Mouse (Mus musculus): ENCODE results near the gene Hsd17b12. TPM values are rescaled to one million over a fixed set of nuclear protein-coding genes. Genes with fewer than 3 reads are reported as not detected.

The Hsd17b12 gene
- polyA plus RNA-seq, 1 experiment from 2014 or later, result 132 TPM

DNA sequence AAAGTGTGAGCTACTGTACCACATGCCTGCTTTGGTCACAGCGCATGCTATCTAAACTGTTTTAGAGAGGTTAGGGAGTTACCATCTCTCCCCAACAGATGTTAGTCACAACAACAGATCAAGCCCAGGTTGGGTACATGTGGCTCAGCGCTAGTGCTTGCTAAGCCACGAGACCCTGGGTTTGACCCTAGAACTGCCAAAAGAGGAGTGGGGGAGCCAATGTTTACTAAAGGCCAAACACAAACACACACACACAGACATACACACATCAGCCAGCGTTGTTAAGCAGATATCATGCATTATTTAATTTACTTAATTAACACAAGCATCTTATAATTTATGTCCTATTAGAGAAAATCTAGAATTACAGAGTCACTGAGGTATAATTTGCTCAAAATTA, 155.8 kb downstream of the Hsd17b12 start:
- no peak overlapping the region for H3K9ac ChIP-seq (ENCODE audit: low read depth, low read length)
- H3K4me1 ChIP-seq (replicated peaks; ENCODE audit: control insufficient read depth, insufficient read depth, low read length), result no peaks in the 10 kb centered on the region
- no peak overlapping the region for H3K4me3 ChIP-seq (ENCODE audit: low read depth, low read length)
- H3K27ac ChIP-seq (ENCODE audit: low read depth, low read length), result no peak overlapping the region
- no peaks in the 10 kb centered on the region for H3K27me3 ChIP-seq (ENCODE audit: control insufficient read depth, insufficient read depth, low read length)
- DNase-seq (ENCODE audit: low spot score) (no peak), ATAC-seq (ENCODE audit: low FRiP score) (no peak)
- H3K36me3 ChIP-seq (ENCODE audit: control insufficient read depth, insufficient read depth, low read length), result 0 out of 2 replicates have a peak, but pooled peaks cover 6% of the 10 kb centered on the region
- 84% methylated on average over 4 of the region's 4 CpGs for WGBS
- no peak overlapping the region for H3K4me2 ChIP-seq (replicated peaks; ENCODE audit: low read depth, low read length)
- no peaks in the 10 kb centered on the region for H3K9me3 ChIP-seq (ENCODE audit: control insufficient read depth, low read length)

DNA sequence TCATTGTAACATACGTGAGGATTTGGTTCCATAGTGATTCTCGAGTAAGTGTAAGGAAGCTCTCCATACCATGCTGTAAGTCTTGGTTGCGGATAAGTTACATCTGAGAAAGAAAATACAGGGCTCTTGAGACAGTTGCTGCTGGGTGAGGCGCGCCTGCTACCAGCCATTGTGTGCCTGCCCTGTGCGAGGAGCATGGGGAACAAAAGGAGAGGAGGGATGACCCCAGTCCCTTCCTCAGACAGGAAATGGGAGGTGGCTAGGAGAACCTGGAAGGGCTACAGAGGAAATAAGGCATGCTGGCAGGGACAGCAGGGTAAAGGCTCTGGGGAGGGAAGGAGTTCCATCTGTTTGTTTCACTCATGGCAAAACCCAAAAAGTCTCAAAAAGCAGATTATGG, 156.4 kb downstream of the Hsd17b12 start:
- DNase-seq (ENCODE audit: low spot score) (no peak), ATAC-seq (ENCODE audit: low FRiP score) (no peak)
- Histone ChIP-seq H3K4me1 (replicated peaks; ENCODE audit: control insufficient read depth, insufficient read depth, low read length) (no peaks in the 10 kb centered on the region), H3K4me2 (replicated peaks; ENCODE audit: low read depth, low read length) (no peak overlapping the region), H3K4me3 (ENCODE audit: low read depth, low read length) (no peak overlapping the region), H3K27ac (ENCODE audit: low read depth, low read length) (no peak overlapping the region), H3K36me3 (ENCODE audit: control insufficient read depth, insufficient read depth, low read length) (0 out of 2 replicates have a peak, but pooled peaks cover 6% of the 10 kb centered on the region), H3K9me3 (ENCODE audit: control insufficient read depth, low read length) (no peaks in the 10 kb centered on the region), H3K9ac (ENCODE audit: low read depth, low read length) (no peak overlapping the region), H3K27me3 (ENCODE audit: control insufficient read depth, insufficient read depth, low read length) (no peaks in the 10 kb centered on the region)
- 86% methylated on average over 6 of the region's 6 CpGs for WGBS

DNA sequence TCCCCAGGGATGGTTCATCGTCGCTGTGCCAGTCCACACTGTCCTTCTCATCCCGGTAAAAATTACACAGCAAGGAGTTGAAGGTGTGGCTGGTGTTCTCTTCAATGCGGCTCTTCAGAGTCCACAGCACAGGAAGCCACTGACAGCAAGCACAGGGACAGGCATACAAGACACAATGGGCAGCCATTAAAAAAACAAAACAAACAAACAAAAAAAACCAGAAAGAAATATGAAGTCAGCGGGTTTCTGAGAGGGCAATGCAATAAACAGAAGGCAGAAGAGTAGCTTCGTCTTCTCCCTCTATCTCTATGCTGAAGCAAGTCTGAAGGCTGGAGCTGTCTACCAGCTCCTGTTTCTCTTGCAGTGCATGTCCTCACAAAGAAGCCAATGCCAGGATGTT, 161.5 kb downstream of the Hsd17b12 start, which contains the start of gene Gm27027:
Gene Gm27027, minus strand, starts transcription at position 101 of the 400 bp plus-strand sequence.
- ATAC-seq (ENCODE audit: low FRiP score) (no peak), DNase-seq (ENCODE audit: low spot score) (no peak)
- no peak within 1 kb of the TSS for H3K4me2 ChIP-seq (replicated peaks; ENCODE audit: low read depth, low read length)
- no peak within 1 kb of the TSS for H3K9ac ChIP-seq (ENCODE audit: low read depth, low read length)
- no peaks in the 10 kb centered on the region for H3K9me3 ChIP-seq (ENCODE audit: control insufficient read depth, low read length)
- H3K27ac ChIP-seq (ENCODE audit: low read depth, low read length), result no peak within 1 kb of the TSS
- no peaks in the 10 kb centered on the region for H3K27me3 ChIP-seq (ENCODE audit: control insufficient read depth, insufficient read depth, low read length)
- H3K4me3 ChIP-seq (ENCODE audit: low read depth, low read length), result no peak within 1 kb of the TSS
- peaks cover 12% of the 10 kb centered on the region; the same call in 1 of the 2 replicates for H3K36me3 ChIP-seq (ENCODE audit: control insufficient read depth, insufficient read depth, low read length)
- no peaks in the 10 kb centered on the region for H3K4me1 ChIP-seq (replicated peaks; ENCODE audit: control insufficient read depth, insufficient read depth, low read length)
- 94% methylated on average over 6 of the region's 6 CpGs for WGBS

DNA sequence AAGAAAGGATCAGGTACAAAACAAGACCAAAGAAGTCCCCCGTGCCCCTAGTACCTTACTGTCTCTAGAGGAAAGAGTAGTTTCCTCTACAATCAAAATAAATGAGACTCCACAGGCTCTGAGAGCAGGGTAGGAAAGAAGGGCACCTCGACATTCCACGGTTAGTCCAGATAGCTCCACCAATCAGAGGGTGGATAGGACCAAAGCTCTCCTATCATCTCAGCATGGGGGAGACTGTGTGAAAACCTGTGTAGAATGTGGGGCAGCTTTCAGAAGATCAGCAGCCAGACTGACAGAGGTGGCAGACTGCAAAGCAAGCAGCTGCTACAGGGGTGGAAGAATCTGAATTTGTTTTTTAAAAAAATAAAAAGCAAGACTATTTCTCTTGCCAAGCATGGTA, 165.0 kb downstream of the Hsd17b12 start:
- Histone ChIP-seq H3K27ac (ENCODE audit: low read depth, low read length) (no peak overlapping the region), H3K27me3 (ENCODE audit: control insufficient read depth, insufficient read depth, low read length) (no peaks in the 10 kb centered on the region), H3K4me2 (replicated peaks; ENCODE audit: low read depth, low read length) (no peak overlapping the region), H3K9ac (ENCODE audit: low read depth, low read length) (no peak overlapping the region), H3K4me1 (replicated peaks; ENCODE audit: control insufficient read depth, insufficient read depth, low read length) (no peaks in the 10 kb centered on the region), H3K4me3 (ENCODE audit: low read depth, low read length) (no peak overlapping the region), H3K9me3 (ENCODE audit: control insufficient read depth, low read length) (no peaks in the 10 kb centered on the region), H3K36me3 (ENCODE audit: control insufficient read depth, insufficient read depth, low read length) (peaks cover 10% of the 10 kb centered on the region; the same call in 1 of the 2 replicates)
- 60% methylated on average over 3 of the region's 3 CpGs for WGBS
- DNase-seq (ENCODE audit: low spot score), result no peak
- ATAC-seq (ENCODE audit: low FRiP score), result no peak

DNA sequence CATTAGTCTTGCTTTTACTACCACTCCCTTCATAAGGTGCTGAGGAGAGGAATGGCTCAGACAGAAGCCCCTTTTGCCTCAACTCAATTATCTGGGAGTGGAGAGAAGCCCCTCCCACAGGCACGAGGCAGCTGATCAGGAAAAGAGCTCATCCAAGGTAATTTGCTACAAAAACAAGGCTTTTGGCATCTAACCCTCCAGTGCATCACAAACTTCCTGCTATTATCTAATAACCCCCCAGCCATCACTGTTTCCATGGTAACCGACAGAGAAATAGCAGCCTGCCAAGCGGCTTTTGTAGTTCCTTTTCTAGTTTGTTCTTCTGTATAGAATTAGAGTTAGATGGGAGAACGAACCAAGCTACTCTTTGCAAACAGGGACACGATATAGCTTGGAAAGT, 165.5 kb downstream of the Hsd17b12 start:
- H3K9ac ChIP-seq (ENCODE audit: low read depth, low read length), result no peak overlapping the region
- H3K9me3 ChIP-seq (ENCODE audit: control insufficient read depth, low read length), result no peaks in the 10 kb centered on the region
- WGBS, result 39% methylated on average over 5 of the region's 5 CpGs
- H3K4me1 ChIP-seq (replicated peaks; ENCODE audit: control insufficient read depth, insufficient read depth, low read length), result no peaks in the 10 kb centered on the region
- ATAC-seq (ENCODE audit: low FRiP score) (no peak), DNase-seq (ENCODE audit: low spot score) (no peak)
- H3K36me3 ChIP-seq (ENCODE audit: control insufficient read depth, insufficient read depth, low read length), result peaks cover 10% of the 10 kb centered on the region; the same call in 1 of the 2 replicates
- H3K27ac ChIP-seq (ENCODE audit: low read depth, low read length), result no peak overlapping the region
- no peak overlapping the region for H3K4me3 ChIP-seq (ENCODE audit: low read depth, low read length)
- H3K4me2 ChIP-seq (replicated peaks; ENCODE audit: low read depth, low read length), result no peak overlapping the region
- no peaks in the 10 kb centered on the region for H3K27me3 ChIP-seq (ENCODE audit: control insufficient read depth, insufficient read depth, low read length)

DNA sequence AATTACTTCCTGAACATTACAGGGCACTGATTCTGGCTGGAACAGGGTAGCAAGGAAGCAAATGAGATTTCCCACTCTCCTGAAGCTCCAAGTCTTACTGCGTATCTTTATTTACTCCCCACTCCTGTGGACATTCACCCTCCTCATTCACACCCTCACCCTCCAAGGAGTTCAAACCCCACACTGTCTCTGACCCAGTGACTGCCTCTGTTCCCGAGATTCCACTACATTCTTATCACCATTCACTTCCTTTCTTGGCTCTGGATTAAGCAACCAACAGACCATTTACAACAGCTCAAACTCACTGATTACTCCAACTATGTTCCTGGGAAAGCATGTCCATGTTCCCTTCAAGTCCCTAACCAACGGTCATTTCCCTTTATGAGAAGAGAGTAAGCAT, 166.4 kb downstream of the Hsd17b12 start:
- no peaks in the 10 kb centered on the region for H3K9me3 ChIP-seq (ENCODE audit: control insufficient read depth, low read length)
- ATAC-seq (ENCODE audit: low FRiP score), result no peak
- peaks cover 10% of the 10 kb centered on the region; the same call in 1 of the 2 replicates for H3K36me3 ChIP-seq (ENCODE audit: control insufficient read depth, insufficient read depth, low read length)

DNA sequence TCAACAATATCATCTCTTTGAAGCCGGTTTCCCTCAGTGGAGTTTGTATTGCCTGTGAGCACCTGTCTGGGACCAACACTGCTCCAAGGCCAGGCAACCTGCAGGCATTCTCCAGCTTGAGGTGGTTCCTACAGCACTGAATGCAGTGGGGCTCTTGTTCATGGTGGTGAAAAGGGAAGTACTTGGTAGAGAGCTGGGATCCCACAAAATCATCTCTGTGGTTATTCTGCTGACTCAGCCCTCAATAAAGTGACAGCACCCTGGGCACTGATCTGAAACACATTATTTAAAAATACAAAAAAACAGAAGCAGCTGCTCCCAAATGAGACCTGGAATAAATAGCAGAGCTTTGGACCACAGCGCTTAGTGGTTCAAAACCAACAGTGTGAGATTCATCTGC, 169.3 kb downstream of the Hsd17b12 start:
- Histone ChIP-seq H3K4me3 (ENCODE audit: low read depth, low read length) (no peak overlapping the region), H3K4me1 (replicated peaks; ENCODE audit: control insufficient read depth, insufficient read depth, low read length) (no peaks in the 10 kb centered on the region), H3K27me3 (ENCODE audit: control insufficient read depth, insufficient read depth, low read length) (no peaks in the 10 kb centered on the region), H3K9me3 (ENCODE audit: control insufficient read depth, low read length) (no peaks in the 10 kb centered on the region), H3K36me3 (ENCODE audit: control insufficient read depth, insufficient read depth, low read length) (0 out of 2 replicates have a peak, but pooled peaks cover 2% of the 10 kb centered on the region), H3K9ac (ENCODE audit: low read depth, low read length) (no peak overlapping the region), H3K27ac (ENCODE audit: low read depth, low read length) (no peak overlapping the region), H3K4me2 (replicated peaks; ENCODE audit: low read depth, low read length) (no peak overlapping the region)
- ATAC-seq (ENCODE audit: low FRiP score) (no peak), DNase-seq (ENCODE audit: low spot score) (no peak)
- 97% methylated on average over 2 of the region's 2 CpGs for WGBS

More for the DNA sequence above, 166.4 kb downstream of the Hsd17b12 start:
- H3K27me3 ChIP-seq (ENCODE audit: control insufficient read depth, insufficient read depth, low read length), result no peaks in the 10 kb centered on the region
- H3K4me3 ChIP-seq (ENCODE audit: low read depth, low read length), result no peak overlapping the region
- DNase-seq (ENCODE audit: low spot score), result no peak
- no peaks in the 10 kb centered on the region for H3K4me1 ChIP-seq (replicated peaks; ENCODE audit: control insufficient read depth, insufficient read depth, low read length)
- no peak overlapping the region for H3K9ac ChIP-seq (ENCODE audit: low read depth, low read length)
- H3K4me2 ChIP-seq (replicated peaks; ENCODE audit: low read depth, low read length), result no peak overlapping the region
- no peak overlapping the region for H3K27ac ChIP-seq (ENCODE audit: low read depth, low read length)
- 92% methylated on average over 3 of the region's 3 CpGs for WGBS

Other genes starting within 250 kb of the Hsd17b12 start
- gene Gm13889, start 200.8 kb downstream of the Hsd17b12 start, polyA plus RNA-seq (2014; fragmentation: Nextera tagmentation; extraction: Ambion mirVana), result 3.3 and 5.7 TPM in 2 replicates
- gene Gm27027, start 161.6 kb downstream of the Hsd17b12 start, polyA plus RNA-seq (2014; fragmentation: Nextera tagmentation; extraction: Ambion mirVana), result not detected in 2 replicates
- 51.9 and 53.4 TPM in 2 replicates for gene Alkbh3, start 147.2 kb downstream of the Hsd17b12 start, polyA plus RNA-seq (2014; fragmentation: Nextera tagmentation; extraction: Ambion mirVana)
- 15.3 and 16.3 TPM in 2 replicates for gene Ttc17, start 248.7 kb upstream of the Hsd17b12 start, polyA plus RNA-seq (2014; fragmentation: Nextera tagmentation; extraction: Ambion mirVana)